Mouse (Mus musculus): ENCODE data around the gene Klrk1. TPM values are rescaled to one million over a fixed set of nuclear protein-coding genes. Genes with fewer than 3 reads are reported as not detected.

Klrk1 gene
- polyA plus RNA-seq, 1 experiment from 2014 or later, result 0.12 TPM

- no peak overlapping the region for H3K4me2 ChIP-seq (ENCODE audit: low read depth)
- ATAC-seq (ENCODE audit: insufficient read depth, low FRiP score, low TSS enrichment), result no peak
- no peaks in the 10 kb centered on the region for H3K36me3 ChIP-seq (ENCODE audit: control insufficient read depth, insufficient read depth, low read length)
These were observed 41.8 kb downstream of the Klrk1 start for GRCm38 (mm10) chr6:129581896-129582295.

DNA sequence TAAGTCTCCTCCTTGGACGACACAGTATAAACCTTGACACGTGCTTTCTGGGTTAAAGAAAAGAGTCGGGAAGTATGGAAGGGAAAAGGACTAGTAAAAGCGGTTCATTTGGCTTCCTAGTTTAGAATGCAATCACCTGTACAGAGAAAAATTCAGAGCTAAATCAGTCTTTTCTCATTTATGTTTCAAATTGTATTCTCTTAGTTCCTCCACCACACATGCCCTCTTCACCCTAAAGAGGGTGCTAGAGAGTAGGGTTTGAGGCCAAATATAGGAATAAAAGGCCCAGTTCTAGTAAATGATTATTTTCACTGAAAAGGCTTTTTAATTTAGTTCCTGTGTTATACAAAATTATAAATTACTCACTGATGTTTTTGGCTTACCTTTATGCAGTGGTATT lies 42.4 kb downstream of the Klrk1 start:
- 60% methylated on average over 4 of the region's 4 CpGs for WGBS
- H3K27me3 ChIP-seq (ENCODE audit: control insufficient read depth, insufficient read depth, low read length), result no peaks in the 10 kb centered on the region
- DNase-seq (ENCODE audit: low spot score) (no peak), ATAC-seq (ENCODE audit: insufficient read depth, low FRiP score, low TSS enrichment) (no peak)
- no peaks in the 10 kb centered on the region for H3K36me3 ChIP-seq (ENCODE audit: control insufficient read depth, insufficient read depth, low read length)
- H3K4me1 ChIP-seq (ENCODE audit: control insufficient read depth, insufficient read depth, low read length), result no peaks in the 10 kb centered on the region
- H3K4me2 ChIP-seq (ENCODE audit: low read depth), result no peak overlapping the region
- no peaks in the 10 kb centered on the region for H3K9me3 ChIP-seq (ENCODE audit: control insufficient read depth, low read length)
- no peak overlapping the region for H3K9ac ChIP-seq (ENCODE audit: low read length)
- no peak overlapping the region for H3K27ac ChIP-seq (ENCODE audit: low read depth, low read length)
- no peak overlapping the region for H3K4me3 ChIP-seq (ENCODE audit: low read depth, low read length)

More at GRCm38 (mm10) chr6:129581896-129582295, 41.8 kb downstream of the Klrk1 start:
- 88% methylated on average over 4 of the region's 4 CpGs for WGBS
- no peak for DNase-seq (ENCODE audit: low spot score)
- Histone ChIP-seq H3K4me1 (ENCODE audit: control insufficient read depth, insufficient read depth, low read length) (no peaks in the 10 kb centered on the region), H3K4me3 (ENCODE audit: low read depth, low read length) (no peak overlapping the region), H3K9ac (ENCODE audit: low read length) (no peak overlapping the region), H3K27ac (ENCODE audit: low read depth, low read length) (no peak overlapping the region), H3K27me3 (ENCODE audit: control insufficient read depth, insufficient read depth, low read length) (no peaks in the 10 kb centered on the region), H3K9me3 (ENCODE audit: control insufficient read depth, low read length) (no peaks in the 10 kb centered on the region)

DNA sequence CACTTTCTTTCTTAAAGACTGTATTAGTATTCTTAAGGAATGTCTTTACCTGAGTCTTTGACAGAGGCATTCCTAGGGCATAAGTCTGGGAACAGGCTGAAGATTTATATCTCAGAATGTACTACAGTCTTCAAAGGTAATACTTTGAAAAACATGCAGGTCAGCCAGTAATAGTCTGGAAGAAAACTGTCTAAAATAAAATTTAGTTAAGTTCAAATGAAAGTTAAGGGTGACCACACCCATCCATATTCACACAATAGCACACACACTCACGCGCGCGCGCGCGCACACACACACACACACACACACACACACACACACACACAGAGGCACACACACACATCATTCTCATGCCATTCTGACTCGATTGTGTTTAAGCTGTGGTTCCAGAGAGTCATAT lies 46.1 kb downstream of the Klrk1 start, which contains the start of gene Klre1:
Gene Klre1 (plus strand): TSS at position 301 of the 400 bp plus-strand sequence.
- H3K9ac ChIP-seq (ENCODE audit: low read length), result no peak within 1 kb of the TSS
- H3K4me1 ChIP-seq (ENCODE audit: control insufficient read depth, insufficient read depth, low read length), result no peaks in the 10 kb centered on the region
- WGBS, result 96% methylated on average over 8 of the region's 8 CpGs
- no peaks in the 10 kb centered on the region for H3K36me3 ChIP-seq (ENCODE audit: control insufficient read depth, insufficient read depth, low read length)
- no peak for ATAC-seq (ENCODE audit: insufficient read depth, low FRiP score, low TSS enrichment)
- no peaks in the 10 kb centered on the region for H3K9me3 ChIP-seq (ENCODE audit: control insufficient read depth, low read length)
- H3K27ac ChIP-seq (ENCODE audit: low read depth, low read length), result no peak within 1 kb of the TSS
- DNase-seq (ENCODE audit: low spot score), result no peak
- no peak within 1 kb of the TSS for H3K4me2 ChIP-seq (ENCODE audit: low read depth)
- no peaks in the 10 kb centered on the region for H3K27me3 ChIP-seq (ENCODE audit: control insufficient read depth, insufficient read depth, low read length)
- no peak within 1 kb of the TSS for H3K4me3 ChIP-seq (ENCODE audit: low read depth, low read length)

GRCm38 (mm10) chr6:129575315-129575714 lies 48.3 kb downstream of the Klrk1 start:
- no peaks in the 10 kb centered on the region for H3K4me1 ChIP-seq (ENCODE audit: control insufficient read depth, insufficient read depth, low read length)
- no peak overlapping the region for H3K4me3 ChIP-seq (ENCODE audit: low read depth, low read length)
- no peaks in the 10 kb centered on the region for H3K9me3 ChIP-seq (ENCODE audit: control insufficient read depth, low read length)
- WGBS, result 42% methylated on average over 2 of the region's 2 CpGs
- DNase-seq (ENCODE audit: low spot score) (no peak), ATAC-seq (ENCODE audit: insufficient read depth, low FRiP score, low TSS enrichment) (no peak)
- H3K27ac ChIP-seq (ENCODE audit: low read depth, low read length), result no peak overlapping the region
- H3K27me3 ChIP-seq (ENCODE audit: control insufficient read depth, insufficient read depth, low read length), result no peaks in the 10 kb centered on the region
- H3K9ac ChIP-seq (ENCODE audit: low read length), result no peak overlapping the region
- no peak overlapping the region for H3K4me2 ChIP-seq (ENCODE audit: low read depth)
- H3K36me3 ChIP-seq (ENCODE audit: control insufficient read depth, insufficient read depth, low read length), result no peaks in the 10 kb centered on the region

DNA sequence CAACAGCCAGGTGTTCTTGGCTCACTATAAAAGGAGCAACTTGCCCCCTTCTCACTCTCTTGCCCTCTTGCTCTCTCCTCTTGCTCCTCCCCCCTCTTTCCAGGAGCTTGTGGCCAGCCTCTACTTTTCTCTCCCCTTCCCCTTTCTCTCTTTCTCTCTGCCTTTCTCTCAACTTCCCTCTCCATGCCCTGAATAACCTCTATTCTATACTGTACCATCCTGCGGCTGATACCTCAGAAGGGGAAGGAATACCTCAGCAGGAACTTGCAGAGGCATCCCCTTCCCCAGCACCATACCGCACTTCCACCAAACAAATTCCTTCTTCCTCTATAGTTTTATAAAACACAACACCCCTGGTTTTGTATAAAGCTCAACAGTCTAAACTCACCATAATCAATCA lies 58.4 kb downstream of the Klrk1 start:
- DNase-seq (ENCODE audit: low spot score) (no peak), ATAC-seq (ENCODE audit: insufficient read depth, low FRiP score, low TSS enrichment) (no peak)
- Histone ChIP-seq H3K9me3 (ENCODE audit: control insufficient read depth, low read length) (no peaks in the 10 kb centered on the region), H3K4me3 (ENCODE audit: low read depth, low read length) (no peak overlapping the region), H3K9ac (ENCODE audit: low read length) (no peak overlapping the region), H3K36me3 (ENCODE audit: control insufficient read depth, insufficient read depth, low read length) (no peaks in the 10 kb centered on the region), H3K27ac (ENCODE audit: low read depth, low read length) (no peak overlapping the region), H3K27me3 (ENCODE audit: control insufficient read depth, insufficient read depth, low read length) (no peaks in the 10 kb centered on the region), H3K4me1 (ENCODE audit: control insufficient read depth, insufficient read depth, low read length) (no peaks in the 10 kb centered on the region), H3K4me2 (ENCODE audit: low read depth) (no peak overlapping the region)
- 87% methylated on average over 2 of the region's 2 CpGs for WGBS

Other genes starting within 250 kb of the Klrk1 start
- gene Clec12b, start 238.0 kb downstream of the Klrk1 start, polyA plus RNA-seq (2014; fragmentation: Nextera tagmentation; extraction: Ambion mirVana), result 0.37 TPM in 1 of 2 replicates, not detected in the other
- gene Clec1b, start 226.6 kb downstream of the Klrk1 start, polyA plus RNA-seq (2014; fragmentation: Nextera tagmentation; extraction: Ambion mirVana), result 11.8 and 13.4 TPM in 2 replicates
- gene Clec9a, start 215.0 kb downstream of the Klrk1 start, polyA plus RNA-seq (2014; fragmentation: Nextera tagmentation; extraction: Ambion mirVana), result 0.37 and 0.59 TPM in 2 replicates
- 1.6 and 1.8 TPM in 2 replicates for gene Clec1a, start 171.9 kb downstream of the Klrk1 start, polyA plus RNA-seq (2014; fragmentation: Nextera tagmentation; extraction: Ambion mirVana)
- not detected in 2 replicates for gene Olr1, start 116.7 kb downstream of the Klrk1 start, polyA plus RNA-seq (2014; fragmentation: Nextera tagmentation; extraction: Ambion mirVana)
- gene Tmem52b, start 111.3 kb downstream of the Klrk1 start, polyA plus RNA-seq (2014; fragmentation: Nextera tagmentation; extraction: Ambion mirVana), result not detected in 2 replicates
- 24.3 and 24.6 TPM in 2 replicates for gene Gabarapl1, start 90.7 kb downstream of the Klrk1 start, polyA plus RNA-seq (2014; fragmentation: Nextera tagmentation; extraction: Ambion mirVana)
- gene Klre1, start 46.0 kb downstream of the Klrk1 start, polyA plus RNA-seq (2014; fragmentation: Nextera tagmentation; extraction: Ambion mirVana), result not detected in 2 replicates
- not detected in 2 replicates for gene Klrd1, start 32.1 kb downstream of the Klrk1 start, polyA plus RNA-seq (2014; fragmentation: Nextera tagmentation; extraction: Ambion mirVana)
- not detected in 2 replicates for gene Klrc3, start 19.5 kb upstream of the Klrk1 start, polyA plus RNA-seq (2014; fragmentation: Nextera tagmentation; extraction: Ambion mirVana)
- gene Klrc2, start 36.8 kb upstream of the Klrk1 start, polyA plus RNA-seq (2014; fragmentation: Nextera tagmentation; extraction: Ambion mirVana), result not detected in 2 replicates
- gene Klrc1, start 55.1 kb upstream of the Klrk1 start, polyA plus RNA-seq (2014; fragmentation: Nextera tagmentation; extraction: Ambion mirVana), result not detected in 2 replicates
- gene Klri1, start 93.3 kb upstream of the Klrk1 start, polyA plus RNA-seq (2014; fragmentation: Nextera tagmentation; extraction: Ambion mirVana), result not detected in 2 replicates
- gene Klri2, start 116.6 kb upstream of the Klrk1 start, polyA plus RNA-seq (2014; fragmentation: Nextera tagmentation; extraction: Ambion mirVana), result not detected in 2 replicates
- not detected in 2 replicates for gene Gm156, start 160.4 kb upstream of the Klrk1 start, polyA plus RNA-seq (2014; fragmentation: Nextera tagmentation; extraction: Ambion mirVana)
- gene Gm17631, start 238.8 kb upstream of the Klrk1 start, polyA plus RNA-seq (2014; fragmentation: Nextera tagmentation; extraction: Ambion mirVana), result not detected in 2 replicates